Mouse (Mus musculus) neural tube, embryonic 13.5 days (tissue): ENCODE data around the gene Ccdc148. TPM values are rescaled to one million over a fixed set of nuclear protein-coding genes. Genes with fewer than 3 reads are reported as not detected.

Source experiments
- ATAC-seq: fragments of 200-750 bp; cut with Nextera tagmentation; 2 replicates; pipeline ENCODE4 v1.8.0; 2017; ENCODE audit warnings: low read depth, mild to moderate bottlenecking, moderate TSS enrichment, moderate library complexity
- H3K27ac ChIP-seq: fragments of 300-500 bp; sonication (generic); replicated peaks from 2 replicates; pipeline ENCODE4 v1.5.1; 2015; ENCODE audit warnings: moderate library complexity, mild to moderate bottlenecking, inconsistent platforms
- H3K27me3 ChIP-seq: fragments of 300-500 bp; sonication (generic); 2 replicates; pipeline ENCODE4 v1.6.1; 2015; ENCODE audit warnings: mild to moderate bottlenecking, inconsistent platforms
- H3K36me3 ChIP-seq: fragments of 300-500 bp; sonication (generic); 2 replicates; pipeline ENCODE4 v1.6.1; 2015; ENCODE audit warnings: mild to moderate bottlenecking, inconsistent platforms
- H3K4me1 ChIP-seq: fragments of 300-500 bp; sonication (generic); replicated peaks from 2 replicates; pipeline ENCODE4 v1.6.1; 2015; ENCODE audit warnings: inconsistent platforms
- H3K4me2 ChIP-seq: fragments of 300-500 bp; sonication (generic); 2 replicates; pipeline ENCODE4 v1.6.1; 2015; ENCODE audit warnings: inconsistent platforms, mild to moderate bottlenecking, moderate library complexity
- H3K4me3 ChIP-seq: fragments of 300-500 bp; sonication (generic); 2 replicates; pipeline ENCODE4 v1.5.1; 2015; ENCODE audit warnings: mild to moderate bottlenecking, inconsistent platforms
- H3K9ac ChIP-seq: fragments of 300-500 bp; sonication (generic); 2 replicates; pipeline ENCODE4 v1.6.1; 2015; ENCODE audit warnings: moderate library complexity, mild to moderate bottlenecking, inconsistent platforms
- H3K9me3 ChIP-seq: fragments of 300-500 bp; sonication (generic); 2 replicates; pipeline ENCODE4 v1.6.1; 2016; ENCODE audit warnings: inconsistent platforms
- WGBS: fragments of 180-500 bp; shearing (Covaris S2); methylation state at CpG from one replicate; pipeline ENCODE4 v1.1.7; 2015; 5-methylcytosine and 5-hydroxymethylcytosine counted together
- polyA plus RNA-seq: library from polyadenylated mRNA; unstranded; fragments of >200 nt; fragmentation: Nextera tagmentation; extraction: Ambion mirVana; gene quantifications from 2 replicates; pipeline ENCODE4 v1.2.1, GENCODE M21; 2015

Ccdc148 gene
- polyA plus RNA-seq, 1 experiment from 2014 or later = 3.9 TPM

- Histone ChIP-seq H3K4me1 (no peaks in the 10 kb centered on the region), H3K4me3 (no peak overlapping the region), H3K27me3 (no peaks in the 10 kb centered on the region), H3K27ac (no peak overlapping the region), H3K9ac (no peak overlapping the region), H3K4me2 (no peak overlapping the region), H3K9me3 (no peaks in the 10 kb centered on the region), H3K36me3 (no peaks in the 10 kb centered on the region)
- ATAC-seq = no peak
- WGBS = 54% methylated on average over 6 of the region's 6 CpGs
Measured at GRCm38 (mm10) chr2:59036433-59036832, 124.0 kb downstream of the Ccdc148 start.

- no peak overlapping the region for H3K4me2 ChIP-seq
- H3K9me3 ChIP-seq = no peaks in the 10 kb centered on the region
- ATAC-seq = no peak
- H3K4me3 ChIP-seq = no peak overlapping the region
- WGBS = 89% methylated on average over 3 of the region's 3 CpGs
- no peaks in the 10 kb centered on the region for H3K4me1 ChIP-seq
- H3K36me3 ChIP-seq = no peaks in the 10 kb centered on the region
- H3K27me3 ChIP-seq = no peaks in the 10 kb centered on the region
- no peak overlapping the region for H3K27ac ChIP-seq
- H3K9ac ChIP-seq = no peak overlapping the region
Measured at GRCm38 (mm10) chr2:59035206-59035605, 125.3 kb downstream of the Ccdc148 start.

GRCm38 (mm10) chr2:59034281-59034680, 126.2 kb downstream of the Ccdc148 start:
- Histone ChIP-seq H3K27ac (no peak overlapping the region), H3K9ac (no peak overlapping the region), H3K4me2 (no peak overlapping the region), H3K4me1 (no peaks in the 10 kb centered on the region), H3K36me3 (no peaks in the 10 kb centered on the region), H3K9me3 (no peaks in the 10 kb centered on the region), H3K27me3 (no peaks in the 10 kb centered on the region), H3K4me3 (no peak overlapping the region)
- ATAC-seq = no peak
- 91% methylated on average over 6 of the region's 6 CpGs for WGBS

GRCm38 (mm10) chr2:59024558-59024957, 135.9 kb downstream of the Ccdc148 start:
- H3K36me3 ChIP-seq = no peaks in the 10 kb centered on the region
- H3K4me1 ChIP-seq = no peaks in the 10 kb centered on the region
- no peak overlapping the region for H3K9ac ChIP-seq
- no peak overlapping the region for H3K27ac ChIP-seq
- no peak for ATAC-seq
- H3K4me3 ChIP-seq = no peak overlapping the region
- 69% methylated on average over 3 of the region's 3 CpGs for WGBS
- no peaks in the 10 kb centered on the region for H3K27me3 ChIP-seq
- H3K4me2 ChIP-seq = no peak overlapping the region
- no peaks in the 10 kb centered on the region for H3K9me3 ChIP-seq

GRCm38 (mm10) chr2:59007356-59007755, 153.1 kb downstream of the Ccdc148 start:
- Histone ChIP-seq H3K4me3 (no peak overlapping the region), H3K9ac (no peak overlapping the region), H3K9me3 (no peaks in the 10 kb centered on the region), H3K27me3 (no peaks in the 10 kb centered on the region), H3K36me3 (no peaks in the 10 kb centered on the region), H3K4me2 (no peak overlapping the region), H3K4me1 (no peaks in the 10 kb centered on the region), H3K27ac (no peak overlapping the region)
- 96% methylated on average over 5 of the region's 5 CpGs for WGBS
- no peak for ATAC-seq

GRCm38 (mm10) chr2:59006567-59007340, 153.7 kb downstream of the Ccdc148 start:
- no peak for ATAC-seq
- Histone ChIP-seq H3K27ac (no peak overlapping the region), H3K9me3 (no peaks in the 10 kb centered on the region), H3K4me1 (no peaks in the 10 kb centered on the region), H3K4me3 (no peak overlapping the region), H3K36me3 (no peaks in the 10 kb centered on the region), H3K4me2 (no peak overlapping the region), H3K27me3 (no peaks in the 10 kb centered on the region), H3K9ac (no peak overlapping the region)
- WGBS = 87% methylated on average over 8 of the region's 8 CpGs

GRCm38 (mm10) chr2:58997151-58997550, 163.3 kb downstream of the Ccdc148 start:
- no peaks in the 10 kb centered on the region for H3K9me3 ChIP-seq
- H3K9ac ChIP-seq = no peak overlapping the region
- no peak overlapping the region for H3K4me2 ChIP-seq
- H3K36me3 ChIP-seq = no peaks in the 10 kb centered on the region
- no peak overlapping the region for H3K27ac ChIP-seq
- H3K27me3 ChIP-seq = no peaks in the 10 kb centered on the region
- ATAC-seq = no peak
- 84% methylated on average over 2 of the region's 2 CpGs for WGBS
- H3K4me1 ChIP-seq = no peaks in the 10 kb centered on the region
- H3K4me3 ChIP-seq = no peak overlapping the region

- H3K9me3 ChIP-seq = peaks cover 4% of the 10 kb centered on the region; the same call in 1 of the 2 replicates
- no peak overlapping the region for H3K4me2 ChIP-seq
- H3K27me3 ChIP-seq = no peaks in the 10 kb centered on the region
- H3K4me3 ChIP-seq = no peak overlapping the region
- WGBS = 83% methylated on average over 14 of the region's 14 CpGs
- H3K36me3 ChIP-seq = no peaks in the 10 kb centered on the region
- H3K4me1 ChIP-seq = no peaks in the 10 kb centered on the region
- no peak for ATAC-seq
- no peak overlapping the region for H3K27ac ChIP-seq
- H3K9ac ChIP-seq = no peak overlapping the region
Measured at GRCm38 (mm10) chr2:58992431-58993191, 167.9 kb downstream of the Ccdc148 start.

- Histone ChIP-seq H3K36me3 (no peaks in the 10 kb centered on the region), H3K4me3 (no peak overlapping the region), H3K9ac (no peak overlapping the region), H3K4me1 (no peaks in the 10 kb centered on the region), H3K4me2 (no peak overlapping the region), H3K9me3 (no peaks in the 10 kb centered on the region), H3K27me3 (no peaks in the 10 kb centered on the region), H3K27ac (no peak overlapping the region)
- WGBS = 90% methylated on average over 7 of the region's 7 CpGs
- ATAC-seq = no peak
Measured at GRCm38 (mm10) chr2:58978095-58978494, 182.4 kb downstream of the Ccdc148 start.

GRCm38 (mm10) chr2:58971507-58972275, 188.8 kb downstream of the Ccdc148 start:
- 74% methylated on average over 9 of the region's 9 CpGs for WGBS
- no peak overlapping the region for H3K4me3 ChIP-seq
- no peaks in the 10 kb centered on the region for H3K9me3 ChIP-seq
- H3K4me2 ChIP-seq = no peak overlapping the region
- no peaks in the 10 kb centered on the region for H3K27me3 ChIP-seq
- no peak overlapping the region for H3K27ac ChIP-seq
- no peak overlapping the region for H3K9ac ChIP-seq
- no peak for ATAC-seq
- no peaks in the 10 kb centered on the region for H3K4me1 ChIP-seq
- H3K36me3 ChIP-seq = no peaks in the 10 kb centered on the region

- no peaks in the 10 kb centered on the region for H3K9me3 ChIP-seq
- ATAC-seq = no peak
- 22% methylated on average over 2 of the region's 2 CpGs for WGBS
- no peaks in the 10 kb centered on the region for H3K36me3 ChIP-seq
- no peak overlapping the region for H3K4me3 ChIP-seq
- H3K4me1 ChIP-seq = no peaks in the 10 kb centered on the region
- H3K27me3 ChIP-seq = no peaks in the 10 kb centered on the region
- H3K9ac ChIP-seq = no peak overlapping the region
- no peak overlapping the region for H3K4me2 ChIP-seq
- no peak overlapping the region for H3K27ac ChIP-seq
Measured at GRCm38 (mm10) chr2:58956770-58957300, 203.6 kb downstream of the Ccdc148 start.

GRCm38 (mm10) chr2:58956351-58956750, 204.1 kb downstream of the Ccdc148 start:
- no peaks in the 10 kb centered on the region for H3K9me3 ChIP-seq
- H3K4me2 ChIP-seq = no peak overlapping the region
- WGBS = 62% methylated on average over 2 of the region's 2 CpGs
- H3K27ac ChIP-seq = no peak overlapping the region
- H3K9ac ChIP-seq = no peak overlapping the region
- no peaks in the 10 kb centered on the region for H3K4me1 ChIP-seq
- H3K36me3 ChIP-seq = no peaks in the 10 kb centered on the region
- ATAC-seq = no peak
- H3K4me3 ChIP-seq = no peak overlapping the region
- H3K27me3 ChIP-seq = no peaks in the 10 kb centered on the region
